Mouse (Mus musculus): Measurements from ENCODE around the gene Rep15. TPM values are rescaled to one million over a fixed set of nuclear protein-coding genes. Genes with fewer than 3 reads are reported as not detected.

The Rep15 gene
- polyA plus RNA-seq, 1 experiment, result not detected

DNA sequence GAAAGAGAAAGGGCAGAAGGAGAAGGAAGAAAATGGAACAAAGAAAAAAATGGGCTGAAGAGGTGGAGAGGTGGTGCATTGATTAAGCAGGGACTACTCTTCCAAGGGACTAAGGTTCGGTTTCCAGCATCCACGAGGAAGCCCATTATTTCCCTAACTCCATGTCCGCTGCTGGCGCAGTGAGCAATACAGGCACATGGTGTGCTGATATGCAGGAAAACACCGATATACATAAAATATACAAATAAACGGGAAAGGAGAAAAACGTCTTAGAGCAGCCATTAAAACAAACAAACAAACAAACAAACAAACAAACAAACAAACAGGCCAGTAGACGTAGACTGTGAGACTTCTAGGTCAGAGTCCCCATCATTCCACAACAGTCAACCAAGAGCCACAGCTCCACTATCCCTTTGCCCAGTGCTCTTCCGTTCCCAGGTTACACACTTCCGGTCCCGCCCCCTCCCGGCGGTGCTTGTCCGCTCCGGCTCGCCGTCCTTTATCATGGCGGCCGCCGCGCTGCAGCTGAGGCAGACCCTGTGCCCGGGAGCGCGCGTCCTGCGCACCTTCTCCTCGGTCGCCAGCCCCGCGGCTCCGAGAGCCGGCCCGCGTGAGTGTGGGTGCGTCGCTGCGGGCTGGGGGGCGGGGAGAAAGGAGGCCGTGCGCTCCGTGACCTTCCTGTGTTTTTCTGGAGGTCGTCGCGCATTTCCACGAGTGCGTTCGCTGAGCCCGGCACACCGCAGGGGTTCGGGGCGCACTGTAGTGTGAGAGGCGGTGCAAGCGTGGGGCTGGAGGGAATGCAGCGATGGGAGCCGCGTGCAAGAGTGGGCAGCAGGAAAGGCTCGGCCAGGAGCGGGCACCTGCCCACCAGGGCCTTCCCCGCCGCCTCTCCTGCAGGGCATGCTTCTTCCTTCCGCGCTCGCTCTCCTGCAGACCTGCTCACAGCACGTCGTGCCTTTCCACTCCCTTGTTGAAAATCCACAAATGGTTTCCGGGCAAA is 10.2 kb downstream of the Rep15 start, which contains the start of gene Mrps35:
TSS of gene Mrps35 (plus strand) at position 474 of the 1,000 bp plus-strand sequence.
- TF ChIP-seq CTCF (IDR thresholded peaks at IDR 0.05; ENCODE audit: control insufficient read depth, insufficient read depth, low read length) (0 out of 2 replicates have a peak, but pooled peaks have one; percentile 2), POLR2A (IDR thresholded peaks at IDR 0.05; ENCODE audit: borderline replicate concordance, control insufficient read depth, low read depth, low read length) (peak; percentile 84)
- Histone ChIP-seq H3K4me3 (replicated peaks; ENCODE audit: control insufficient read depth, low read depth, low read length) (peak within 1 kb of the TSS; percentile 86), H3K4me1 (ENCODE audit: control insufficient read depth, insufficient read depth, low read length) (peaks cover 1% of the 10 kb centered on the region; the same call in 1 of the 2 replicates), H3K27ac (ENCODE audit: control insufficient read depth, insufficient read depth, low read depth, low read length, poor library complexity) (peak within 1 kb of the TSS; percentile 75)
- 4% methylated on average over 66 of the region's 66 CpGs for WGBS

DNA sequence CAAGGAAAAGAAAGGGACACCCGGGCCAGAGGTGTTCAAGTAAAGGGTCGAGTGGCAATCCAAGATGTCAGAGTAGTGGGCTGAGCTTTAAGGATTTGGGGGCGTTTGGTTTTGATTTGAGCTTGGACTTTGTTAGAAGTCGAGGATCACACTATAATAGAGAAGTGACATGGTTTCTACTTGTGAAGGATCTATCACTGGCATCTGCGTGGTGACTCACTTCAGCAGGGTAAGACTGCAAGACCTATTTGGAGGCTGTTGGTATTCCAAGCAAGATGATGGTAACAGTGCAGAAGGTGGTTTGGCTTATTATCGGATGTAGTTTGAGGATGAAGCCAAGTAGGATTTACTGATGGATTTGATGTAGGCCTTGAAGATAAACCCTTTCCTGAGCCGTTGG is 11.2 kb downstream of the Rep15 start:
- Histone ChIP-seq H3K4me1 (ENCODE audit: control insufficient read depth, insufficient read depth, low read length) (peaks cover 1% of the 10 kb centered on the region; the same call in 1 of the 2 replicates), H3K27ac (ENCODE audit: control insufficient read depth, insufficient read depth, low read depth, low read length, poor library complexity) (no peak overlapping the region), H3K4me3 (replicated peaks; ENCODE audit: control insufficient read depth, low read depth, low read length) (no peak overlapping the region)
- 42% methylated on average over 7 of the region's 7 CpGs for WGBS
- TF ChIP-seq CTCF (IDR thresholded peaks at IDR 0.05; ENCODE audit: control insufficient read depth, insufficient read depth, low read length) (no peak), POLR2A (IDR thresholded peaks at IDR 0.05; ENCODE audit: borderline replicate concordance, control insufficient read depth, low read depth, low read length) (no peak)

- no peak for TF ChIP-seq CTCF (IDR thresholded peaks at IDR 0.05; ENCODE audit: control insufficient read depth, insufficient read depth, low read length)
- TF ChIP-seq POLR2A (IDR thresholded peaks at IDR 0.05; ENCODE audit: borderline replicate concordance, control insufficient read depth, low read depth, low read length), result no peak
- H3K4me1 ChIP-seq (ENCODE audit: control insufficient read depth, insufficient read depth, low read length), result peaks cover 3% of the 10 kb centered on the region
- WGBS, result 90% methylated on average over 13 of the region's 13 CpGs
Observed at GRCm38 (mm10) chr6:147049239-147049805, 16.9 kb downstream of the Rep15 start.

DNA sequence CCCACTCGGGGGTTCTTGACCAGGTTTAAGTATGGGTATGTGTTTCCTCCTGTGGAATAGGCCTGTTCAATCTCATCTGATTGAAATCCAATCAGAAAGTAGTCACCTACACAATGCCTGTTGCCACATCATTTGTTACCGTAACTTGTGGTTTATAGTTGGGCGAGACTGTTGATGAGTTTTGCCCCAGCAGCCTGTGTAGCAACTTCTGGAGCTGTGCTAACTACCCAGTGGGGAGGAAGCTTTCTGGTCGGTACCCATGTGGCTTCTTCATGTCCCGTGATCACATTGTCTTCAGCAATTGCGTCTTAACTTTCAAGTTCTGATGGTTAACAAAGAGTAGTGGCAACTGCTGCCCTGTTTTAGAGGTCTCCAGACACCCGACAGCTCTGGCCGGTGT is 19.3 kb downstream of the Rep15 start:
- H3K4me3 ChIP-seq (replicated peaks; ENCODE audit: control insufficient read depth, low read depth, low read length), result no peak overlapping the region
- WGBS, result 45% methylated on average over 8 of the region's 8 CpGs
- H3K27ac ChIP-seq (ENCODE audit: control insufficient read depth, insufficient read depth, low read depth, low read length, poor library complexity), result peak overlapping the region; percentile 74
- H3K4me1 ChIP-seq (ENCODE audit: control insufficient read depth, insufficient read depth, low read length), result peaks cover 3% of the 10 kb centered on the region
- no peak for TF ChIP-seq POLR2A (IDR thresholded peaks at IDR 0.05; ENCODE audit: borderline replicate concordance, control insufficient read depth, low read depth, low read length)
- TF ChIP-seq CTCF (IDR thresholded peaks at IDR 0.05; ENCODE audit: control insufficient read depth, insufficient read depth, low read length), result no peak

More at GRCm38 (mm10) chr6:147049239-147049805, 16.9 kb downstream of the Rep15 start:
- Histone ChIP-seq H3K27ac (ENCODE audit: control insufficient read depth, insufficient read depth, low read depth, low read length, poor library complexity) (no peak overlapping the region), H3K4me3 (replicated peaks; ENCODE audit: control insufficient read depth, low read depth, low read length) (no peak overlapping the region)

DNA sequence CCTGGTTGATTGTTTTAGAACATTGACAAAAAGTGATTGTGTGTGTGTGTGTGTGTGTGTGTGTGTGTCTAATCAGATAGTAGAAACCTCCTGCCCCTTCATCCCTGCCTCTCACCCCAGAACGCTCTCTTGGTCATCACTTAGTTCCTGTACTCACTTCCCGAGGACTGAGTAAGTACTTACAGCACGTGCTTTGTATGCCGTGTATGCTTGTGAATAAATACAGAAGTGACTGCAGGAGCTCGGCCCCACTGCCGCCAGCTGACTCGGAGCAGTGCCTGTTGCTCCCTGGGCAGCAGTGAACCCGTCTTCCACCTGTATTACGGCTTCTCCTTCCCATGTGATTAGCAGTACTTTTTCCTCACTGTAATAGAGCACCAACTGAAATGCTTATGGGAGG is 20.1 kb downstream of the Rep15 start:
- Histone ChIP-seq H3K4me1 (ENCODE audit: control insufficient read depth, insufficient read depth, low read length) (peaks cover 3% of the 10 kb centered on the region), H3K27ac (ENCODE audit: control insufficient read depth, insufficient read depth, low read depth, low read length, poor library complexity) (peak overlapping the region; percentile 74; the same call in 1 of the 2 replicates), H3K4me3 (replicated peaks; ENCODE audit: control insufficient read depth, low read depth, low read length) (no peak overlapping the region)
- 65% methylated on average over 9 of the region's 9 CpGs for WGBS
- TF ChIP-seq POLR2A (IDR thresholded peaks at IDR 0.05; ENCODE audit: borderline replicate concordance, control insufficient read depth, low read depth, low read length), result no peak
- no peak for TF ChIP-seq CTCF (IDR thresholded peaks at IDR 0.05; ENCODE audit: control insufficient read depth, insufficient read depth, low read length)

GRCm38 (mm10) chr6:147053785-147054646 is 21.6 kb downstream of the Rep15 start:
- Histone ChIP-seq H3K27ac (ENCODE audit: control insufficient read depth, insufficient read depth, low read depth, low read length, poor library complexity) (no peak overlapping the region), H3K4me1 (ENCODE audit: control insufficient read depth, insufficient read depth, low read length) (peaks cover 3% of the 10 kb centered on the region), H3K4me3 (replicated peaks; ENCODE audit: control insufficient read depth, low read depth, low read length) (no peak overlapping the region)
- WGBS, result 91% methylated on average over 19 of the region's 19 CpGs
- TF ChIP-seq CTCF (IDR thresholded peaks at IDR 0.05; ENCODE audit: control insufficient read depth, insufficient read depth, low read length) (no peak), POLR2A (IDR thresholded peaks at IDR 0.05; ENCODE audit: borderline replicate concordance, control insufficient read depth, low read depth, low read length) (no peak)

DNA sequence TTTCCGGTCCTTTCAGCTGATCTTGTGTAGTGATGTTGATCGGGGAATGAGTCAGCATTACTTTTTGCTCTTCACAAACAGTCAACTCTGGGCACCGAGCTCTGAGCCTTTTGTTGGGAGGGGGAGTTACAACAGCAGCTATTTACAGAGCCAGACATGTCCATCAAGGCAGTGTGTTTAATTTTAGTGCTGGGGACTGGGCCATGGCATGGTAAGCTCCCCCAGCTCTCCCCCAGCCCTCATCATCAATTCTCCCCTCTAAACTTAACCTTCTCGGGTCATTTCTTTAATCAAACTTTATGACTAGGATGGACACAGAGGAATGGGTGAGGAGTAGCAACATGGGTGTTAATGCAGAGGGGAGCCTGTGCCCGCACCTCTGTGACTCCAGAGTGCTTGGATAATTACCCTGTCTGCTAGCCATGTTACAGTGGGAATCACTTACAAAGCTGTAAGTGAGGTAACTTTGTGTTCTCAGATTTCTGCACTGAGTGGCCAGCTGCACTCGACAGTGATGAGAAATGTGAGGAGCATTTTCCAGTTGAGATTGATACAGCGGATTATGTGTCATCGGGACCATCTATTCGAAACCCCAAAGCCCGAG is 23.1 kb downstream of the Rep15 start:
- no peak overlapping the region for H3K4me3 ChIP-seq (replicated peaks; ENCODE audit: control insufficient read depth, low read depth, low read length)
- peaks cover 3% of the 10 kb centered on the region for H3K4me1 ChIP-seq (ENCODE audit: control insufficient read depth, insufficient read depth, low read length)
- no peak for TF ChIP-seq POLR2A (IDR thresholded peaks at IDR 0.05; ENCODE audit: borderline replicate concordance, control insufficient read depth, low read depth, low read length)
- no peak for TF ChIP-seq CTCF (IDR thresholded peaks at IDR 0.05; ENCODE audit: control insufficient read depth, insufficient read depth, low read length)
- 80% methylated on average over 10 of the region's 10 CpGs for WGBS
- peak overlapping the region; percentile 18; the same call in 1 of the 2 replicates for H3K27ac ChIP-seq (ENCODE audit: control insufficient read depth, insufficient read depth, low read depth, low read length, poor library complexity)

Measured in bone marrow, adult 2 months (tissue).